Mouse (Mus musculus) megakaryocyte, embryonic 14.5 days (primary cell): ENCODE data around the gene Qprt.

Experiments
- FLI1 ChIP-seq: IDR thresholded peaks from 2 replicates; pipeline ENCODE4 v1.6.1; 2012; ENCODE audit warnings: low read length, inconsistent platforms, mixed read lengths
- GATA1 ChIP-seq: IDR thresholded peaks from 3 replicates; pipeline ENCODE4 v1.6.1; 2012; ENCODE audit warnings: mixed read lengths, low read length, inconsistent platforms, borderline replicate concordance

DNA sequence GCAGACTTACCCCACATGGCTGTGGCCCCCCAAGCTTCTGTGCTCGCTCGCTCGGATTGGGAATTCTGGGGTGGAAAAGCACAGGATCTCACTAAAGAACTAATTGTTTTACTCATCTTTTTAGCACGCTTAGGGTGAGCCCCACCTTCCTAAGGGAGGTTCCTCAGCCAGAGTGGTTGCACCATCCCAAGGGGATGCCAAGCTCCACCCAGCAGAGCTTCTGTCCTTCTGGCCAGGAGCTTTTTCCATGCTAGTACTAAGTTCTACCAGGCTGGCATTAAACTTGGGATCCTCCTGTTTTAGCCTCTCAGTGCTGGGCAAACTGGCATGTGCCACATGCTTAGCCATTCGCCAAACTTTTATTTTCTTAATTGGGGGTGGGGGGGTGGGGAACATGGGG, 40.5 kb upstream of the Qprt start:
- TF ChIP-seq GATA1 (no peak), FLI1 (no peak)
